Mouse (Mus musculus): ENCODE data around the gene Abhd2. TPM values are rescaled to one million over a fixed set of nuclear protein-coding genes. Genes with fewer than 3 reads are reported as not detected.

The Abhd2 gene
- polyA plus RNA-seq, 1 experiment from 2014 or later, result 24.9 TPM

- no peak overlapping the region; the same call in 1 of the 2 replicates for H3K9ac ChIP-seq (ENCODE audit: low read length)
- H3K27ac ChIP-seq (ENCODE audit: low read length), result peak overlapping the region; percentile 56
- no peaks in the 10 kb centered on the region for H3K27me3 ChIP-seq (ENCODE audit: control insufficient read depth, insufficient read depth, low read depth, low read length)
- H3K9me3 ChIP-seq (ENCODE audit: control insufficient read depth, low read length), result no peaks in the 10 kb centered on the region
- no peaks in the 10 kb centered on the region for H3K36me3 ChIP-seq (ENCODE audit: control insufficient read depth, insufficient read depth, low read length)
- H3K4me3 ChIP-seq (ENCODE audit: low read length), result no peak overlapping the region
- H3K4me2 ChIP-seq (ENCODE audit: low read depth, low read length), result no peak overlapping the region
- peaks cover 40% of the 10 kb centered on the region for H3K4me1 ChIP-seq (replicated peaks; ENCODE audit: control insufficient read depth, insufficient read depth, low read length)
- WGBS, result 41% methylated on average over 1 of the region's 1 CpGs
- ATAC-seq (ENCODE audit: low read depth), result no peak
These were observed 37.2 kb downstream of the Abhd2 start for GRCm38 (mm10) chr7:79310191-79310555.

- Histone ChIP-seq H3K4me3 (ENCODE audit: low read length) (no peak overlapping the region), H3K4me1 (replicated peaks; ENCODE audit: control insufficient read depth, insufficient read depth, low read length) (peaks cover 50% of the 10 kb centered on the region), H3K27ac (ENCODE audit: low read length) (no peak overlapping the region), H3K4me2 (ENCODE audit: low read depth, low read length) (no peak overlapping the region), H3K9ac (ENCODE audit: low read length) (no peak overlapping the region), H3K36me3 (ENCODE audit: control insufficient read depth, insufficient read depth, low read length) (no peaks in the 10 kb centered on the region), H3K9me3 (ENCODE audit: control insufficient read depth, low read length) (no peaks in the 10 kb centered on the region), H3K27me3 (ENCODE audit: control insufficient read depth, insufficient read depth, low read depth, low read length) (no peaks in the 10 kb centered on the region)
- WGBS, result 68% methylated on average over 5 of the region's 5 CpGs
- no peak for ATAC-seq (ENCODE audit: low read depth)
These were observed 38.5 kb downstream of the Abhd2 start for GRCm38 (mm10) chr7:79311420-79311988.

GRCm38 (mm10) chr7:79312246-79312645 is 39.2 kb downstream of the Abhd2 start:
- 62% methylated on average over 7 of the region's 8 CpGs for WGBS
- H3K9me3 ChIP-seq (ENCODE audit: control insufficient read depth, low read length), result no peaks in the 10 kb centered on the region
- H3K27me3 ChIP-seq (ENCODE audit: control insufficient read depth, insufficient read depth, low read depth, low read length), result no peaks in the 10 kb centered on the region
- H3K4me3 ChIP-seq (ENCODE audit: low read length), result no peak overlapping the region
- H3K4me1 ChIP-seq (replicated peaks; ENCODE audit: control insufficient read depth, insufficient read depth, low read length), result peaks cover 51% of the 10 kb centered on the region
- no peak for ATAC-seq (ENCODE audit: low read depth)
- no peak overlapping the region for H3K4me2 ChIP-seq (ENCODE audit: low read depth, low read length)
- no peaks in the 10 kb centered on the region for H3K36me3 ChIP-seq (ENCODE audit: control insufficient read depth, insufficient read depth, low read length)
- 0 out of 2 replicates have a peak overlapping the region, but pooled peaks have one; percentile 21 for H3K9ac ChIP-seq (ENCODE audit: low read length)
- H3K27ac ChIP-seq (ENCODE audit: low read length), result peak overlapping the region; percentile 34; the same call in 1 of the 2 replicates

- peaks cover 55% of the 10 kb centered on the region for H3K4me1 ChIP-seq (replicated peaks; ENCODE audit: control insufficient read depth, insufficient read depth, low read length)
- 24% methylated on average over 12 of the region's 12 CpGs for WGBS
- no peaks in the 10 kb centered on the region for H3K27me3 ChIP-seq (ENCODE audit: control insufficient read depth, insufficient read depth, low read depth, low read length)
- no peaks in the 10 kb centered on the region for H3K36me3 ChIP-seq (ENCODE audit: control insufficient read depth, insufficient read depth, low read length)
- no peak overlapping the region for H3K27ac ChIP-seq (ENCODE audit: low read length)
- no peaks in the 10 kb centered on the region for H3K9me3 ChIP-seq (ENCODE audit: control insufficient read depth, low read length)
- peak; percentile 24 for ATAC-seq (ENCODE audit: low read depth)
- peak overlapping the region; percentile 6; the same call in 1 of the 2 replicates for H3K4me2 ChIP-seq (ENCODE audit: low read depth, low read length)
- no peak overlapping the region for H3K4me3 ChIP-seq (ENCODE audit: low read length)
- H3K9ac ChIP-seq (ENCODE audit: low read length), result no peak overlapping the region
These were observed 40.6 kb downstream of the Abhd2 start for GRCm38 (mm10) chr7:79313519-79314059.

GRCm38 (mm10) chr7:79314517-79314916 is 41.5 kb downstream of the Abhd2 start:
- Histone ChIP-seq H3K9ac (ENCODE audit: low read length) (no peak overlapping the region), H3K4me1 (replicated peaks; ENCODE audit: control insufficient read depth, insufficient read depth, low read length) (peaks cover 46% of the 10 kb centered on the region)
- 65% methylated on average over 5 of the region's 5 CpGs for WGBS

GRCm38 (mm10) chr7:79315149-79315548 is 42.1 kb downstream of the Abhd2 start:
- H3K9me3 ChIP-seq (ENCODE audit: control insufficient read depth, low read length), result no peaks in the 10 kb centered on the region
- peaks cover 40% of the 10 kb centered on the region for H3K4me1 ChIP-seq (replicated peaks; ENCODE audit: control insufficient read depth, insufficient read depth, low read length)
- no peak overlapping the region for H3K4me3 ChIP-seq (ENCODE audit: low read length)
- H3K9ac ChIP-seq (ENCODE audit: low read length), result no peak overlapping the region
- no peak overlapping the region for H3K4me2 ChIP-seq (ENCODE audit: low read depth, low read length)
- WGBS, result 61% methylated on average over 8 of the region's 8 CpGs
- no peak overlapping the region for H3K27ac ChIP-seq (ENCODE audit: low read length)
- ATAC-seq (ENCODE audit: low read depth), result no peak
- no peaks in the 10 kb centered on the region for H3K36me3 ChIP-seq (ENCODE audit: control insufficient read depth, insufficient read depth, low read length)
- H3K27me3 ChIP-seq (ENCODE audit: control insufficient read depth, insufficient read depth, low read depth, low read length), result no peaks in the 10 kb centered on the region

More at GRCm38 (mm10) chr7:79314517-79314916, 41.5 kb downstream of the Abhd2 start:
- no peak for ATAC-seq (ENCODE audit: low read depth)
- H3K9me3 ChIP-seq (ENCODE audit: control insufficient read depth, low read length), result no peaks in the 10 kb centered on the region
- H3K36me3 ChIP-seq (ENCODE audit: control insufficient read depth, insufficient read depth, low read length), result no peaks in the 10 kb centered on the region
- no peak overlapping the region for H3K27ac ChIP-seq (ENCODE audit: low read length)
- no peak overlapping the region for H3K4me2 ChIP-seq (ENCODE audit: low read depth, low read length)
- no peaks in the 10 kb centered on the region for H3K27me3 ChIP-seq (ENCODE audit: control insufficient read depth, insufficient read depth, low read depth, low read length)
- H3K4me3 ChIP-seq (ENCODE audit: low read length), result no peak overlapping the region

- peaks cover 35% of the 10 kb centered on the region for H3K4me1 ChIP-seq (replicated peaks; ENCODE audit: control insufficient read depth, insufficient read depth, low read length)
- H3K9me3 ChIP-seq (ENCODE audit: control insufficient read depth, low read length), result no peaks in the 10 kb centered on the region
- H3K27me3 ChIP-seq (ENCODE audit: control insufficient read depth, insufficient read depth, low read depth, low read length), result no peaks in the 10 kb centered on the region
- peak overlapping the region; percentile 63 for H3K27ac ChIP-seq (ENCODE audit: low read length)
- WGBS, result 22% methylated on average over 10 of the region's 10 CpGs
- H3K36me3 ChIP-seq (ENCODE audit: control insufficient read depth, insufficient read depth, low read length), result no peaks in the 10 kb centered on the region
- H3K4me3 ChIP-seq (ENCODE audit: low read length), result no peak overlapping the region
- no peak for ATAC-seq (ENCODE audit: low read depth)
- H3K4me2 ChIP-seq (ENCODE audit: low read depth, low read length), result no peak overlapping the region
- peak overlapping the region; percentile 23; the same call in 1 of the 2 replicates for H3K9ac ChIP-seq (ENCODE audit: low read length)
These were observed 43.2 kb downstream of the Abhd2 start for GRCm38 (mm10) chr7:79316069-79316695.

GRCm38 (mm10) chr7:79317576-79317975 is 44.6 kb downstream of the Abhd2 start:
- Histone ChIP-seq H3K4me1 (replicated peaks; ENCODE audit: control insufficient read depth, insufficient read depth, low read length) (peaks cover 32% of the 10 kb centered on the region), H3K27ac (ENCODE audit: low read length) (peak overlapping the region; percentile 36), H3K9me3 (ENCODE audit: control insufficient read depth, low read length) (no peaks in the 10 kb centered on the region), H3K27me3 (ENCODE audit: control insufficient read depth, insufficient read depth, low read depth, low read length) (no peaks in the 10 kb centered on the region), H3K36me3 (ENCODE audit: control insufficient read depth, insufficient read depth, low read length) (no peaks in the 10 kb centered on the region), H3K4me3 (ENCODE audit: low read length) (no peak overlapping the region), H3K4me2 (ENCODE audit: low read depth, low read length) (no peak overlapping the region), H3K9ac (ENCODE audit: low read length) (no peak overlapping the region)
- WGBS, result 47% methylated on average over 7 of the region's 7 CpGs
- ATAC-seq (ENCODE audit: low read depth), result 0 out of 2 replicates have a peak, but pooled peaks have one; percentile 9

- peak overlapping the region; percentile 36 for H3K27ac ChIP-seq (ENCODE audit: low read length)
- 0 out of 2 replicates have a peak, but pooled peaks have one; percentile 16 for ATAC-seq (ENCODE audit: low read depth)
- no peaks in the 10 kb centered on the region for H3K9me3 ChIP-seq (ENCODE audit: control insufficient read depth, low read length)
- no peaks in the 10 kb centered on the region for H3K27me3 ChIP-seq (ENCODE audit: control insufficient read depth, insufficient read depth, low read depth, low read length)
- H3K9ac ChIP-seq (ENCODE audit: low read length), result no peak overlapping the region
- 49% methylated on average over 13 of the region's 13 CpGs for WGBS
- no peak overlapping the region for H3K4me2 ChIP-seq (ENCODE audit: low read depth, low read length)
- H3K36me3 ChIP-seq (ENCODE audit: control insufficient read depth, insufficient read depth, low read length), result no peaks in the 10 kb centered on the region
- no peak overlapping the region for H3K4me3 ChIP-seq (ENCODE audit: low read length)
- peaks cover 25% of the 10 kb centered on the region for H3K4me1 ChIP-seq (replicated peaks; ENCODE audit: control insufficient read depth, insufficient read depth, low read length)
These were observed 45.3 kb downstream of the Abhd2 start for GRCm38 (mm10) chr7:79318110-79318801.
